Mouse (Mus musculus) E14TG2a.4 (cell line): Measurements from ENCODE around the gene Olfr27.

ENCODE experiments used
- CTCF ChIP-seq: conservative IDR thresholded peaks from 2 replicates; pipeline ENCODE4 v1.5.1; 2014; ENCODE audit warnings: low read length
- NANOG ChIP-seq: IDR thresholded peaks from 2 replicates; pipeline ENCODE4 v1.6.1; 2014; ENCODE audit warnings: borderline replicate concordance, low read length, mixed read lengths

DNA sequence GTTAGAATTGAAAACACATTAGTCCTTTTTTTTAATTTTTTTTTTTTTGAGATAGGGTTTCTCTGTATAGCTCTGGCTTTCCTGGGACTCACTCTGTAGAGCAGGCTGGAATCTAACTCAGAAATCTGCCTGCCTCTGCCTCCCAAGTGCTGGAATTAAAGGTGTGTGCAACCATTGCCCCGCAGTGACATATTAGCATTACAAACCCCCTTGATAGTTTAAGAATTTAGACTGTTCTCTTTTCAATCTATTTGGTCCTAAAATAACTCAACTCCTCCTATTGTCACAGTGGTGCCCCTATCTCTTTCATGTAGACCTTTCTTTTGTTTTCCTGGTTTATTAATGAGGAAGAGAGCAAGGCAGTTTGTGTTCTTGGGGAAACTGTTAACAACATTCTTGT, 605 bp upstream of the Olfr27 start:
- TF ChIP-seq CTCF (no peak), NANOG (peak; percentile 61; the same call in 1 of the 2 replicates)
